Mouse (Mus musculus) spleen, adult 2 months (tissue): ENCODE data around the gene Acsm1.

Experiments
- CTCF ChIP-seq: fragments of 200-500 bp; IDR thresholded peaks from 2 replicates; pipeline ENCODE4 v1.5.1; 2011; ENCODE audit warnings: mild to moderate bottlenecking, inconsistent platforms; ENCODE audit not compliant: insufficient read depth, insufficient read length, insufficient replicate concordance; ENCODE audit errors: extremely low read depth
- POLR2A ChIP-seq: fragments of 200-500 bp; IDR thresholded peaks from 2 replicates; pipeline ENCODE4 v1.6.1; 2011; ENCODE audit warnings: low read depth, low read length, inconsistent platforms

DNA sequence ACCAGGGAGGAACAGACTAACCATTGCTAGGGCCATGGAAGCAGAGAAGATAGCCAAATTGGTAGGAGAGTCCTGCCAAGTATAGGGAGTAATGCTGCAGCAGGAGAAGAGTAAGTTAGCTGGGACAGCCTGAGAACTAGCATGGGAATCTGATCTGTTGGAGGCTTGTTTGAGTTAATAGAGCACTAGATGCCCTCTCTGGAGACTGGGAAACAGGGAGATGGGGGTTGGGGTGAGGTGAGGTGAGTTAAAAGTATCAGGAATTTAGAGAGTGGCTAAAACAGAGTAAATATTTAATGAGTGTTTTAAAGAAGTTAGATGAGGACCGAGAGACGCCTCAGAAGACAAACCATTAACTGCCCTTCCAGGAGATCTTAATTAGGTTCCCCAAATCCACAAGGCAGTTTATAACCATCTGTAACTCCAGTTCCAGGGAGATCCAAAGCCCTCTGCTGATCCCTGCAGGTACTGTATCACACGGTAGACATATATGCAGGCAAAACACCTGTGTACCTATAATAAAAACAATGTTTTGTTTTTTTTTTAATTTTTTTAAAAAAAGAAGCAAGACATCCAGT, 12.2 kb upstream of the Acsm1 start:
- TF ChIP-seq POLR2A (no peak), CTCF (no peak)
